Mouse (Mus musculus) heart, postnatal 0 days (tissue): ENCODE results near the gene Ell2. TPM values are rescaled to one million over a fixed set of nuclear protein-coding genes. Genes with fewer than 3 reads are reported as not detected.

Source experiments
- ATAC-seq: fragments of 200-750 bp; cut with Nextera tagmentation; 2 replicates; pipeline ENCODE4 v1.8.0; 2017; ENCODE audit warnings: low read depth, moderate number of reproducible peaks, moderate library complexity; ENCODE audit not compliant: insufficient read depth
- DNase-seq: peaks from one replicate; pipeline ENCODE4 v3.0.0-alpha.2; 2016; ENCODE audit warnings: low spot score
- H3K27ac ChIP-seq: fragments of 300-500 bp; sonication (generic); 2 replicates; pipeline ENCODE4 v1.5.1; 2014; ENCODE audit warnings: low read depth, mild to moderate bottlenecking
- H3K27me3 ChIP-seq: fragments of 300-500 bp; sonication (generic); 2 replicates; pipeline ENCODE4 v1.6.1; 2014; ENCODE audit warnings: low read length, mixed read lengths; ENCODE audit not compliant: control insufficient read depth, insufficient read depth
- H3K36me3 ChIP-seq: fragments of 300-500 bp; sonication (generic); replicated peaks from 2 replicates; pipeline ENCODE4 v1.6.1; 2014; ENCODE audit warnings: low read length, mixed read lengths; ENCODE audit not compliant: control insufficient read depth, insufficient read depth
- H3K4me1 ChIP-seq: fragments of 300-500 bp; sonication (generic); 2 replicates; pipeline ENCODE4 v1.6.1; 2014; ENCODE audit warnings: antibody characterized with exemption; ENCODE audit not compliant: control insufficient read depth, insufficient read depth
- H3K4me2 ChIP-seq: fragments of 300-500 bp; sonication (generic); 2 replicates; pipeline ENCODE4 v1.6.1; 2014; ENCODE audit warnings: low read depth, mild to moderate bottlenecking, low read length, moderate library complexity
- H3K4me3 ChIP-seq: fragments of 300-500 bp; sonication (generic); 2 replicates; pipeline ENCODE4 v1.5.1; 2014; ENCODE audit warnings: low read depth, low read length
- H3K9ac ChIP-seq: fragments of 300-500 bp; sonication (generic); replicated peaks from 2 replicates; pipeline ENCODE4 v1.6.1; 2014; ENCODE audit warnings: low read depth, low read length, mixed read lengths
- H3K9me3 ChIP-seq: fragments of 300-500 bp; sonication (generic); replicated peaks from 2 replicates; pipeline ENCODE4 v1.6.1; 2016; ENCODE audit warnings: low read length; ENCODE audit not compliant: control insufficient read depth
- CTCF ChIP-seq: IDR thresholded peaks from 2 replicates; pipeline ENCODE4 v1.5.1; 2016; ENCODE audit warnings: antibody characterized with exemption, control low read depth, low read depth
- EP300 ChIP-seq: IDR thresholded peaks from 2 replicates; pipeline ENCODE4 v1.6.1; 2016; ENCODE audit warnings: antibody characterized with exemption, low read depth
- WGBS: fragments of 180-500 bp; shearing (Covaris S2); extraction: QIAGEN DNeasy Blood & Tissue Kit; methylation state at CpG from one replicate; pipeline ENCODE4 v1.1.7; 2014; 5-methylcytosine and 5-hydroxymethylcytosine counted together
- polyA plus RNA-seq: library from polyadenylated mRNA; unstranded; fragments of >200 nt; fragmentation: Nextera tagmentation; extraction: Ambion mirVana; gene quantifications from 2 replicates; pipeline ENCODE4 v1.2.1, GENCODE M21; 2015
- total RNA-seq: library from RNA; depleted of rRNA; stranded (reverse); fragments of >200 nt; gene quantifications from 2 replicates; pipeline ENCODE4 v1.2.3, GENCODE M21; 2014; ENCODE audit warnings: low replicate concordance; rRNA removed

Ell2 gene
- total and polyA plus RNA-seq, 2 experiments from 2014 or later: 2.5 to 2.9 TPM

DNA sequence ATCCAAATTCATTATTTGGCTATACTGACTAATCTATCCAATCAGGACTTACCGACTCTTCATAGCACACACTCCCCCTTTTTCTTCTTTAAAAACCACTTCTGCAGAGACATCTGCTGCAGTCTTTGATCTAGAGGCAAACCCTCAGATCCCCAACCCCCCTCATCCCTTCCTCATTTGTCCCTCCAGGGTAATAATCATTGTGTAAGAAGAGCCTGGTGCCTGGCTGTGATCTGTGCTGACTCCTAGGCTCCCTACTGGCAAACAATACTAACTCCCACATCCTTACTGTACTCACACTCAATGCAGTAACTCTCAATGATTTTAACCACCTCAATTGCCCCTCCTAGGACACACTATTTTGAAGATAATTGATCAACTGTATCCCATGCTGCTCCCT lies 103.4 kb downstream of the Ell2 start:
- H3K4me3 ChIP-seq: no peak overlapping the region
- no peak overlapping the region for H3K4me2 ChIP-seq
- TF ChIP-seq EP300 (no peak), CTCF (no peak)
- H3K36me3 ChIP-seq: no peaks in the 10 kb centered on the region
- no peaks in the 10 kb centered on the region for H3K4me1 ChIP-seq
- no peak for ATAC-seq
- H3K9me3 ChIP-seq: no peaks in the 10 kb centered on the region
- no peaks in the 10 kb centered on the region for H3K27me3 ChIP-seq
- H3K9ac ChIP-seq: no peak overlapping the region
- WGBS: 77% methylated on average over 1 of the region's 1 CpGs
- H3K27ac ChIP-seq: no peak overlapping the region
- DNase-seq: no peak

- TF ChIP-seq CTCF (no peak), EP300 (no peak)
- 87% methylated on average over 2 of the region's 2 CpGs for WGBS
- no peak overlapping the region for H3K27ac ChIP-seq
- DNase-seq: no peak
- H3K4me2 ChIP-seq: no peak overlapping the region
- ATAC-seq: no peak
- H3K4me3 ChIP-seq: no peak overlapping the region
- no peaks in the 10 kb centered on the region for H3K36me3 ChIP-seq
- no peaks in the 10 kb centered on the region for H3K9me3 ChIP-seq
- no peak overlapping the region for H3K9ac ChIP-seq
- H3K27me3 ChIP-seq: no peaks in the 10 kb centered on the region
- no peaks in the 10 kb centered on the region for H3K4me1 ChIP-seq
These were observed 110.6 kb downstream of the Ell2 start for GRCm38 (mm10) chr13:75817183-75817582.

DNA sequence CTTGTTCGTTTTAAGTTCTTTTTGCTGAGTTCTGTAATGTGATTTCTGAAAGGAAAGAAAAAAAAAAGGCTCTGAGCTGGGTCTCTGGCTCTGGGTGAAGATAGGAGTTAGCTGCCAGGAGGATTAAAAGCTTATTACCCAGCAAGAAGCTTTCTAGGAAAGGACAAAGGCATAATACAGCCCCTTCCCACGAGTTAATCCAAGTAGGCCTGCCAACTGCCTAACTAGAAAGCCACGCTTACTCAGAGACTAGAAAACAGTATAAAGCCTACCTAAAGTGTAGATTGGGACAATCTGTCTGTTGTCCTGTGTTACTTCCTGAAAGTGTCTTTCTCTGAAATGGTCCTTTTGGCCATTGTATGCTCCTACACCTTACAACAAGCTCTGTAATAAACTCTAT lies 111.9 kb downstream of the Ell2 start:
- DNase-seq (no peak), ATAC-seq (no peak)
- no peak overlapping the region for H3K27ac ChIP-seq
- no peaks in the 10 kb centered on the region for H3K9me3 ChIP-seq
- WGBS: 53% methylated on average over 3 of the region's 3 CpGs
- no peaks in the 10 kb centered on the region for H3K27me3 ChIP-seq
- H3K9ac ChIP-seq: no peak overlapping the region
- no peaks in the 10 kb centered on the region for H3K36me3 ChIP-seq
- TF ChIP-seq CTCF (no peak), EP300 (no peak)
- H3K4me1 ChIP-seq: no peaks in the 10 kb centered on the region
- H3K4me2 ChIP-seq: no peak overlapping the region
- H3K4me3 ChIP-seq: no peak overlapping the region

DNA sequence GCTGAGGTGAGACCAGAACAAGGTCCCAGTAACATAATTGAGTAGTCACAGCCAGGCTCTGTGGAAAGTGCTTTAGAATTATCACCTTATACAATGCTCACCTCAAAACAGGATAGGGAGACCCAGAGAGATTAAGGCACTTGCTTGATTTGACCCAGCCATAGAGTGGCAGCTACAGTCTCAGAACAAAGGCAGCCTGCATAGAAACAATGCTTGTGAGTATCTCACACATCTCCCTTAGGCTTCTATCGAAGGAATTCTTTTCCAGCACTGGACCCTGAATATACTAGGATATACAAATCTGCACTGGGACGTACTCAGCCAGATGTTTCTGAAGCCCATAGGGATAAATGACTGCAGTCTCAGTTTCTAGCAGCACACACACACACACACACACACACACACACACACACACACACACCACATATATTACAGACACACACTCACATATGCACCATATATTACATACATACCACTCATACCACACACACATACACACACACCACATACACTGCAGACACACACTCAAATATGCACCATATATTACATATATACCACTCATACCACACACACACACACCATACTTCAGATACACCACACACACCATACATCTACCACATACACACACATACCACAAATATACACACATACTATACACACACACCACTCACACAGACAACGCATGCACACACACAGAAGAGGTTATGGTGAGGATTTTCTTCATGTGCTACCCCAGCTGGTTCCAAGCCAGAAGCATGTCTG lies 112.6 kb downstream of the Ell2 start:
- Histone ChIP-seq H3K4me2 (no peak overlapping the region), H3K27ac (no peak overlapping the region), H3K27me3 (no peaks in the 10 kb centered on the region), H3K4me3 (no peak overlapping the region), H3K9ac (no peak overlapping the region), H3K36me3 (no peaks in the 10 kb centered on the region), H3K4me1 (no peaks in the 10 kb centered on the region), H3K9me3 (no peaks in the 10 kb centered on the region)
- DNase-seq (no peak), ATAC-seq (no peak)
- 70% methylated on average over 3 of the region's 3 CpGs for WGBS
- TF ChIP-seq CTCF: no peak
- no peak for TF ChIP-seq EP300

- TF ChIP-seq EP300 (no peak), CTCF (no peak)
- H3K4me1 ChIP-seq: 0 out of 2 replicates have a peak, but pooled peaks cover under 1% of the 10 kb centered on the region
- H3K27ac ChIP-seq: no peak overlapping the region
- H3K4me2 ChIP-seq: no peak overlapping the region
- H3K27me3 ChIP-seq: no peaks in the 10 kb centered on the region
- DNase-seq (no peak), ATAC-seq (no peak)
- H3K9me3 ChIP-seq: no peaks in the 10 kb centered on the region
- no peak overlapping the region for H3K9ac ChIP-seq
- no peaks in the 10 kb centered on the region for H3K36me3 ChIP-seq
- H3K4me3 ChIP-seq: no peak overlapping the region
These were observed 113.3 kb downstream of the Ell2 start for GRCm38 (mm10) chr13:75819898-75820297.

Other genes with a start within 250 kb of the Ell2 start
- gene Glrx, start 133.1 kb downstream of the Ell2 start, total RNA-seq: 105 and 107 TPM in 2 replicates
- 156 and 160 TPM in 2 replicates for gene Glrx, start 133.1 kb downstream of the Ell2 start, polyA plus RNA-seq
- gene Rhobtb3, start 237.2 kb downstream of the Ell2 start, total RNA-seq: 27.1 and 29.8 TPM in 2 replicates
- gene Rhobtb3, start 237.2 kb downstream of the Ell2 start, polyA plus RNA-seq: 12.9 and 13.7 TPM in 2 replicates